Mouse (Mus musculus) limb, embryonic 11.5 days (tissue): ENCODE data around the gene Sidt1. TPM values are rescaled to one million over a fixed set of nuclear protein-coding genes. Genes with fewer than 3 reads are reported as not detected.

Experiments used
- ATAC-seq: fragments of 200-750 bp; cut with Nextera tagmentation; 2 replicates; pipeline ENCODE4 v1.8.0; 2017; ENCODE audit warnings: low read depth; ENCODE audit not compliant: insufficient number of reproducible peaks, low FRiP score, low TSS enrichment
- DNase-seq: peaks from one replicate; pipeline ENCODE4 v3.0.0-alpha.2; 2015; ENCODE audit warnings: low spot score
- H3K27ac ChIP-seq: fragments of 300-500 bp; sonication (generic); replicated peaks from 2 replicates; pipeline ENCODE4 v1.5.1; 2014; ENCODE audit warnings: low read depth, mild to moderate bottlenecking, low read length
- H3K27me3 ChIP-seq: fragments of 300-500 bp; sonication (generic); 2 replicates; pipeline ENCODE4 v1.6.1; 2014; ENCODE audit warnings: mild to moderate bottlenecking, low read length, mixed read lengths; ENCODE audit not compliant: control insufficient read depth, insufficient read depth
- H3K36me3 ChIP-seq: fragments of 300-500 bp; sonication (generic); 2 replicates; pipeline ENCODE4 v1.6.1; 2014; ENCODE audit warnings: mild to moderate bottlenecking, low read length, moderate library complexity, mixed read lengths; ENCODE audit not compliant: control insufficient read depth, insufficient read depth
- H3K4me1 ChIP-seq: fragments of 300-500 bp; sonication (generic); 2 replicates; pipeline ENCODE4 v1.6.1; 2014; ENCODE audit warnings: low read length, mixed read lengths; ENCODE audit not compliant: control insufficient read depth, insufficient read depth
- H3K4me2 ChIP-seq: fragments of 300-500 bp; sonication (generic); 2 replicates; pipeline ENCODE4 v1.6.1; 2014; ENCODE audit warnings: low read depth, mild to moderate bottlenecking, moderate library complexity; ENCODE audit not compliant: severe bottlenecking
- H3K4me3 ChIP-seq: fragments of 300-500 bp; sonication (generic); 2 replicates; pipeline ENCODE4 v1.5.1; 2014; ENCODE audit warnings: low read depth, low read length
- H3K9ac ChIP-seq: fragments of 300-500 bp; sonication (generic); 2 replicates; pipeline ENCODE4 v1.6.1; 2014; ENCODE audit warnings: mild to moderate bottlenecking, low read length
- H3K9me3 ChIP-seq: fragments of 300-500 bp; sonication (generic); 2 replicates; pipeline ENCODE4 v1.6.1; 2016; ENCODE audit warnings: low read length; ENCODE audit not compliant: control insufficient read depth
- WGBS: fragments of 180-500 bp; shearing (Covaris S2); extraction: QIAGEN DNeasy Blood & Tissue Kit; methylation state at CpG from one replicate; pipeline ENCODE4 v1.1.7; 2014; 5-methylcytosine and 5-hydroxymethylcytosine counted together
- polyA plus RNA-seq: library from polyadenylated mRNA; unstranded; fragments of >200 nt; fragmentation: Nextera tagmentation; extraction: Ambion mirVana; gene quantifications from 2 replicates; pipeline ENCODE4 v1.2.1, GENCODE M21; 2014

The Sidt1 gene
- polyA plus RNA-seq, 1 experiment from 2014 or later = 0.11 TPM

DNA sequence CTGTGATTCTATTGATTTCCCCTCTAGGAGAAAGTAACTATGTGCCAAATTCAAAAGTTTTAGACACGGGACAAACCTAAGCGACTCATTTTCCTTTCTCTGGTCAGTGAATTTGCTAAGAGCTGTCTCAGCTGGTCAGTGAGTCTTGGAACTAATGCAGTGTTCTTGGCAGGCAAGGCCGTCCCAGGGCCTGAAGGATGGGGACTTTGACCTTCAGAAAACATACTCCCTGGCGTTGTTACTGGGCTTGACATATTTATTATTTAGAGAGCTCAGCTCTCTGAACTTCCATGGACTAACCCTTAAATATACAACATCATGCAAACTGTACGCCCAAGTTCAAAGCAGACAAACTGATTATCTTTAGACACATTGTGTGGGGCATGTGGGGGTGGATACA lies 62.4 kb downstream of the Sidt1 start:
- WGBS = 87% methylated on average over 5 of the region's 5 CpGs
- ATAC-seq (no peak), DNase-seq (no peak)

DNA sequence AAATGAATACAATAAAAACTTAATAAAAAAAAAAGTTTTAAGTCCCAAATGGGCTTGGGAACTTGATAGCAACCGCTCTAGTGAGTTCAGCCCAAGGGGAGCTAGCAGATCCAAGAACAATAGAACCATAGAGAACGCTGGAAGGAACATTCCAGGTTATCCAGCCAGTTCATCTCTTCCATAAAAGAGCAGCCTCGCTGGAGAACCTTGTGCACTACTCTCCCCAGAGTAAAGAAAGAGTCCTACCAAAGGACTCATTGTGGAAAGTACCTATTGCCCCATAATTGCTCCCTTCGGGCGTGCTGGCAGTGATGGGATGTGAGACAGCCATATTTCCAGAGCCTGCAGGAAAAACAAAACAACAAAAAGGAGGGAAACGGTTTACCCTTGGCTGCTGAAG lies 63.4 kb downstream of the Sidt1 start:
- Histone ChIP-seq H3K27ac (no peak overlapping the region), H3K36me3 (no peaks in the 10 kb centered on the region), H3K4me2 (no peak overlapping the region), H3K9ac (no peak overlapping the region), H3K4me3 (no peak overlapping the region), H3K4me1 (no peaks in the 10 kb centered on the region), H3K9me3 (no peaks in the 10 kb centered on the region), H3K27me3 (no peaks in the 10 kb centered on the region)
- DNase-seq (no peak), ATAC-seq (no peak)
- 77% methylated on average over 6 of the region's 6 CpGs for WGBS

More for the DNA sequence above, 62.4 kb downstream of the Sidt1 start:
- Histone ChIP-seq H3K36me3 (no peaks in the 10 kb centered on the region), H3K4me1 (no peaks in the 10 kb centered on the region), H3K9me3 (no peaks in the 10 kb centered on the region), H3K9ac (no peak overlapping the region), H3K4me2 (no peak overlapping the region), H3K4me3 (no peak overlapping the region), H3K27ac (no peak overlapping the region), H3K27me3 (no peaks in the 10 kb centered on the region)

DNA sequence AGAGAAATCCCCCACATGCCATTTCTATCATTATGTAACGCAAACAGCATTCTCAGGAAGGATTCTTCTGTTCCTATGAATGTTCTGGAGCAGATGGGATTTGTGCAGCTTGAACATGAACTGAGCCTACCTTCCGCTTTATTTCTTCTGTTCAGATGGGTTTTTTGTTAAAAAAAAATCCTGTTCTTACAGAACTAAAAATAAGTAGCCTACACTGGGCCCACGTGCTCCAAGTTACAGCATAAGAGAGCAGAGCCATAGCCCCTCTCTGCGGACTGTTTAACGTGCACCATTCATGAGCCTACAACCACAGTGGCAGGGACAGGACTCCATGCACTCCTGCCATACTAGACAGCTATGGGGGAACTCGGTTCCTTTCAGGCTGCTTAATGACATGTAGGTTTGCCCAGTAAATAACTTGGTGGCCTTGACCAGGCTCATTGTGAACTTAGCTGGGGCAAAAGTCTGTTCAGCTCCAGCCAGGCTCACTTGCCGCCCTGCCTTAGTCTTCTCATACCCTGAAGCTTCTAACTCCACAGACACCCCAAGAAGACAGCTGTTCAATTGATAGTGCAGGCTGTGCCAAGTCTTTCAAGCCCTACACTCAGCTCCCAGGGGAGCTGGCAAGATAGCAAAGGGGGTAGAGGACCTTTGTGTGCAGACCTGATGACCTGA lies 64.3 kb downstream of the Sidt1 start:
- H3K4me2 ChIP-seq = no peak overlapping the region
- H3K27me3 ChIP-seq = no peaks in the 10 kb centered on the region
- H3K4me1 ChIP-seq = no peaks in the 10 kb centered on the region
- H3K4me3 ChIP-seq = no peak overlapping the region
- H3K27ac ChIP-seq = no peak overlapping the region
- 87% methylated on average over 7 of the region's 7 CpGs for WGBS
- H3K36me3 ChIP-seq = no peaks in the 10 kb centered on the region
- DNase-seq = no peak
- no peaks in the 10 kb centered on the region for H3K9me3 ChIP-seq
- no peak for ATAC-seq
- no peak overlapping the region for H3K9ac ChIP-seq

DNA sequence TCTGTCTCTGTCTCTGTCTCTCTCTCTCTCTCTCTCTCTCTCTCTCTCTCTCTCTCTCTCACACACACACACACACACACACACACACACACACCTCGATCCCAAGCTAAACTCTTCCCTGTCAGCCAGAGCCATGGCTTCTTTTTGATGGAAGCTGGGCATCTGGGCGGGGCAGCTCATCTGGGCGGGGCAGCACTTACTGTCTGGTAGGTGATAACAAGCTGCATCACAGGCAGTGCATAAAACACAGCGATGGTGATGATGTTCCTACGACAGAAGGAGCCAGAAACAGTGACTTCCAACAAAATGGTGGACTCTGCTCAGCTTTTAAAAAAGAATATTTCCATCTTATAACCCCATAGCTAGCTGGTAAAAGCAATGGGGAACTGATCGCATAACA lies 67.4 kb downstream of the Sidt1 start:
- no peaks in the 10 kb centered on the region for H3K27me3 ChIP-seq
- H3K9me3 ChIP-seq = no peaks in the 10 kb centered on the region
- H3K4me2 ChIP-seq = no peak overlapping the region
- no peak overlapping the region for H3K4me3 ChIP-seq
- DNase-seq (no peak), ATAC-seq (no peak)
- H3K27ac ChIP-seq = no peak overlapping the region
- 87% methylated on average over 6 of the region's 6 CpGs for WGBS
- no peaks in the 10 kb centered on the region for H3K4me1 ChIP-seq
- H3K9ac ChIP-seq = no peak overlapping the region
- H3K36me3 ChIP-seq = no peaks in the 10 kb centered on the region

DNA sequence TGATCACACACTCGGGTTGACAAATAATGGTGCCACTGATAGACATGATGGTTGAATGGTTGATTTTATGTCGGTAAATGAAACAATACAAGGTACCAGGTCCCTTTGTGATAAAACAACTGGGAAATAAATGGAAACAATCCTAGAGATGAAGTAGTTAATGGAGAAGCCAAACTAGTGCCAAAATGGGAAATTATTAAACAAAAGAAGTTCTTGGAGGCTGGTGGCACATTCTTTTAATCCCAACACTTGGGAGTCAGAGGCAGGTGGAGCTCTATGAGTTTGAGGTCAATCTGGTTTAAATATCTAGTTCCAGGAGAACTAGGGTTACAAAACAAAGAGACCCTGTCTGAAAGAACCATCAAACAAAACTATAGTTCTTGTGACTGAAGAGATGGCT lies 68.1 kb downstream of the Sidt1 start:
- Histone ChIP-seq H3K9me3 (no peaks in the 10 kb centered on the region), H3K4me2 (no peak overlapping the region), H3K4me1 (no peaks in the 10 kb centered on the region), H3K4me3 (no peak overlapping the region), H3K36me3 (no peaks in the 10 kb centered on the region), H3K9ac (no peak overlapping the region), H3K27ac (no peak overlapping the region), H3K27me3 (no peaks in the 10 kb centered on the region)
- no peak for DNase-seq
- WGBS = 83% methylated on average over 2 of the region's 2 CpGs
- ATAC-seq = no peak

DNA sequence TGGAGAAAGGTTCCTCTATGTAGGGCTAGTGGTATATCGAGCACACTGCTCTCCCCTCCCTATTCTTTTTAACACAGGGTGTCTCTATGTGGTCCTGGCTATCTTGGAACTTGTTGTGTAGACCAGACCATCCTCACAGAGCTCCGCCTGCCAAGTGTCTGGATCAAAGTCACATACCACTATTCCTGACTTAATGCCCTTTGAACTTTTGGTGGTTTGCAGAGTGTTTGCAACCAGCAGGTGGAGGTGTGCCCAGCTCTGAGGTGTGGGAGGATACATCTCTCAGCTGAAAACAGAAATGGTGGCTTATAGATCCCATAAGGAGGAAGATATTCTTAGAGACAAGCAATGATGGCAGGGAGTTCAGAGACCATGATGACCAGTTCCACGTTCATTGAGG lies 75.5 kb downstream of the Sidt1 start:
- no peaks in the 10 kb centered on the region for H3K4me1 ChIP-seq
- no peak for DNase-seq
- 85% methylated on average over 3 of the region's 3 CpGs for WGBS
- no peak for ATAC-seq
- no peak overlapping the region for H3K27ac ChIP-seq
- H3K4me3 ChIP-seq = no peak overlapping the region
- H3K36me3 ChIP-seq = no peaks in the 10 kb centered on the region
- no peak overlapping the region for H3K4me2 ChIP-seq
- H3K9me3 ChIP-seq = no peaks in the 10 kb centered on the region
- H3K27me3 ChIP-seq = no peaks in the 10 kb centered on the region
- no peak overlapping the region for H3K9ac ChIP-seq

DNA sequence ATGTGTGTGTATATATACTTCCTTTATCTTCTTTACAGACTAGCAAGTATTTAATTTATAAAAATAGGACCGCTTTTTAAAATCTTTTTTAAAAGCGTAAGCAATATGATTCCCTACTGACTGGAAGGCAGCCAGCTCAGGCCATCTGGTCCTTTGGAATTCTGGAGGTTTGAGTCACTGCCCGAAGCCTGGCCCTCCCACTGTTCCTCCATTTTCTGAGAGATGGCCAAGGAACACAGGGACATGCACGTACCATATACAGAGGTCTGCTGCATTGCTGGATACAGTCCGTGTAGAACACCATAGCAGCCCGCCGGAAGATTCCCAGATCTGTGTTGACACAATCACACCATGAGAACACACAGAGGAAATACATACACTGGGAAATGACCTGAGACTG lies 78.3 kb downstream of the Sidt1 start:
- Histone ChIP-seq H3K4me1 (no peaks in the 10 kb centered on the region), H3K4me3 (no peak overlapping the region), H3K27me3 (no peaks in the 10 kb centered on the region), H3K4me2 (no peak overlapping the region), H3K27ac (no peak overlapping the region), H3K9me3 (no peaks in the 10 kb centered on the region), H3K36me3 (no peaks in the 10 kb centered on the region), H3K9ac (no peak overlapping the region)
- DNase-seq = no peak
- WGBS = 91% methylated on average over 7 of the region's 7 CpGs
- no peak for ATAC-seq

DNA sequence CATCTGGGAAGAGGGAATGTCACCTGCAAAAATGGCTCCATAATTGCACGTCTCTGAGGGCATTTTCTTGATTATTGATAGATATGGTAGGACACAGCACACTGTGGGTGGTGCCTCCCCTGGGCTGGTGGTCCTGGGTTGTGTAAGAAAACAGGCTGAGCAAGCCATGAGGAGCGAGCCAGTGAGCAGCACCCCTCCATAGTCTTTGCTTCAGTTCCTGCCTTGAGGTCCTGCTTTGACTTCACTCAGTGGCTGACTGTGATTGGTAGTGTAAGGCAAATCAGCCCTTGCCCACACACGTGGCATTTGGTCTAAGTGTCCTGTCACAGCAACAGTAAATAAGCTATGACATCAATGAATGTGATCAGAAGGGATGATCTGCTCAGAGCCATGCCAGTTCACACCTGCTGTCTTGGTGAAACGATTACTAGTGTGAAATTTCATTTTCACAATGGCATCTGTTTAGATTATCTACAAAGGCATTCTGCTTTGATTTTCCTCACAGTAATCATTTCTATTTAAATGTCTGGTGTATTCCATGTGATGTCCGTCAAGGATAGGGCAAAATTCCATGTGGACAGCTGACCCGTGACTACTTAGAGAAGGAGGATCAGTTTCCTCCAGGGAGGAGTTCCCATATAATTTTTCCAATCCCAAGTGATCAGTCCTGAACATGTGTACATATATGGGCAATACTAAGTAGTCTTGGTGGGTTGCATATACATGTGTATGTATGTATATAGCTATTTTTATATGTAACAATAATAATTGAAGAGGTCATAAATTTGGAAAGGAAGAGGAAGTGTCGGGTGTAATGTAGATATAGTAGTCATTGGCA lies 79.0 kb downstream of the Sidt1 start:
- Histone ChIP-seq H3K9ac (no peak overlapping the region), H3K27me3 (no peaks in the 10 kb centered on the region), H3K4me3 (no peak overlapping the region), H3K4me1 (no peaks in the 10 kb centered on the region), H3K36me3 (no peaks in the 10 kb centered on the region), H3K27ac (no peak overlapping the region), H3K9me3 (no peaks in the 10 kb centered on the region), H3K4me2 (no peak overlapping the region)
- ATAC-seq (no peak), DNase-seq (no peak)
- WGBS = 81% methylated on average over 7 of the region's 7 CpGs
